ENCODE assay signal across 15 mouse cellular contexts in the genomic region with DNA sequence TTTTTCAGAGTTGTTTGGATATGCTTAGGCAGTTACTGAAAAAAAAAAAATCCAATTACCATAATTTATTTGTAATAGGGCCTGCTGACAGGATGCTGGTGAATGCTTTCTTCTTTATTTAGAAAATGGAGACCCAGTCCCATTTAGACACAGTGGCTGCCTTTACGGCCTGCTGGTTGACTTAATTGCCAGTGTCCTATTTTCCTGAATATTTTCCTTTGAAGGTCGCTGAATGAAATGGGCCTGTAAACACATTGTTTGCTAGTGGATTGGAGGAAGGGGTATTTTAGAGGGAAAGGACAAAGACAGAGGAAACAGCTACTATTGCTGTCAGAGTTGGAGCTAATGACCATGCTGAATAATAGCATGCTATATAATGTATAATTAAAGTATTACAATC. TPM values are rescaled to one million over a fixed set of nuclear protein-coding genes. Genes with fewer than 3 reads are reported as not detected.
DNase-seq lines count a peak whose midpoint lies in the region; ATAC-seq and TF ChIP-seq lines count a peak whose summit lies in the region.
"Had no signal": no experiment of that assay in that cellular context is flagged by ENCODE, and none has a peak within 500 bp of the region (broad histone marks: within the 10 kb centered on the region; RNA-seq: fewer than 3 reads in every experiment).

No protein-coding gene starts in this region.

- H3K27me3 ChIP-seq in heart, embryonic 10.5 days (ENCODE audit: insufficient read depth, poor library complexity, severe bottlenecking) = no peaks in the 10 kb centered on the region
- H3K27me3 ChIP-seq in liver, postnatal 0 days (ENCODE audit: insufficient read depth, low read length) = no peaks in the 10 kb centered on the region
- H3K27me3 ChIP-seq: neural tube, embryonic 15.5 days had no signal

- no peaks in the 10 kb centered on the region; the same call in 1 of the 2 replicates for H3K36me3 ChIP-seq in heart, embryonic 10.5 days
- peaks cover 22% of the 10 kb centered on the region for H3K36me3 ChIP-seq in liver, postnatal 0 days (replicated peaks; ENCODE audit: insufficient read depth, low read length)
- H3K36me3 ChIP-seq: embryonic facial prominence, embryonic 13.5 days; kidney, embryonic 15.5 days; neural tube, embryonic 15.5 days had no signal

- intact Hi-C loops in heart, postnatal 14 days (cut with DNase I) = no loop called here
- intact Hi-C loops in left cerebral cortex, adult 2 months (cut with DNase I) = loop anchor here (5.0 to 10.0 kb wide), 2 partner anchors 59 to 206 kb away; no protein-coding TSS in a partner anchor
- intact Hi-C loops in left cerebral cortex, postnatal 14 days (cut with DNase I) = loop anchor here (5.0 kb wide), 1 partner anchor 304 kb away; no protein-coding TSS in a partner anchor

- H3K4me1 ChIP-seq in heart, embryonic 10.5 days = peaks cover 8% of the 10 kb centered on the region; the same call in 1 of the 2 replicates
- peaks cover under 1% of the 10 kb centered on the region; the same call in 1 of the 2 replicates for H3K4me1 ChIP-seq in bone marrow, adult 2 months (ENCODE audit: control insufficient read depth, insufficient read depth, low read length)
- 0 out of 2 replicates have a peak, but pooled peaks cover 1% of the 10 kb centered on the region for H3K4me1 ChIP-seq in liver, postnatal 0 days (ENCODE audit: insufficient read depth)

- TF ChIP-seq EP300 in liver, postnatal 0 days (IDR thresholded peaks at IDR 0.05; ENCODE audit: low read depth) = no peak

- peak overlapping the region; percentile 90 for H3K9ac ChIP-seq in liver, postnatal 0 days (replicated peaks)
- H3K9ac ChIP-seq: embryonic facial prominence, embryonic 13.5 days; kidney, embryonic 15.5 days; neural tube, embryonic 15.5 days had no signal

- no peak for DNase-seq in heart, embryonic 10.5 days (ENCODE audit: low spot score)
- no peak for DNase-seq in heart, postnatal 14 days
- no peak for DNase-seq in left cerebral cortex, adult 2 months (ENCODE audit: extremely low spot score in 1 of 2, low spot score in 2 of 2)
- DNase-seq in left cerebral cortex, postnatal 14 days (ENCODE audit: low spot score in 2 of 2) = no peak
- DNase-seq in liver, postnatal 0 days = no peak
- DNase-seq in layer of hippocampus, postnatal 14 days (ENCODE audit: low spot score in 2 of 2) = no peak
- no peak for DNase-seq in adrenal gland, adult 18-20 months (ENCODE audit: low spot score in 2 of 2)
- DNase-seq: cerebellum, postnatal 25 days; layer of hippocampus, adult 9-11 months; left cerebral cortex, postnatal 4 days had no signal

- H3K9me3 ChIP-seq in heart, embryonic 10.5 days = no peaks in the 10 kb centered on the region
- no peaks in the 10 kb centered on the region for H3K9me3 ChIP-seq in liver, postnatal 0 days (ENCODE audit: low read length)
- H3K9me3 ChIP-seq: embryonic facial prominence, embryonic 13.5 days; kidney, embryonic 15.5 days; neural tube, embryonic 15.5 days had no signal

- WGBS in heart, embryonic 10.5 days = 74% methylated on average over 2 of the region's 2 CpGs
- WGBS in bone marrow, adult 2 months = 55% methylated on average over 2 of the region's 2 CpGs
- 75% methylated on average over 2 of the region's 2 CpGs for WGBS in liver, postnatal 0 days (ENCODE audit: insufficient replicate concordance)

- peak overlapping the region; percentile 28 for H3K4me3 ChIP-seq in heart, embryonic 10.5 days
- peak overlapping the region; percentile 73 for H3K4me3 ChIP-seq in left cerebral cortex, adult 2 months
- H3K4me3 ChIP-seq in bone marrow, adult 2 months (replicated peaks; ENCODE audit: control insufficient read depth, low read depth, low read length) = peak overlapping the region; percentile 43
- H3K4me3 ChIP-seq in liver, postnatal 0 days (ENCODE audit: low read depth, low read length) = peak overlapping the region; percentile 88
- H3K4me3 ChIP-seq: embryonic facial prominence, embryonic 13.5 days; neural tube, embryonic 15.5 days had no signal

- TF ChIP-seq CTCF in left cerebral cortex, adult 2 months (IDR thresholded peaks at IDR 0.05) = no peak
- no peak for TF ChIP-seq CTCF in bone marrow, adult 2 months (IDR thresholded peaks at IDR 0.05; ENCODE audit: control insufficient read depth, insufficient read depth, low read length)
- no peak for TF ChIP-seq CTCF in liver, postnatal 0 days (IDR thresholded peaks at IDR 0.05; ENCODE audit: low read depth)

- no peak overlapping the region for H3K27ac ChIP-seq in heart, embryonic 10.5 days
- H3K27ac ChIP-seq in left cerebral cortex, adult 2 months = peak overlapping the region; percentile 86
- no peak overlapping the region for H3K27ac ChIP-seq in bone marrow, adult 2 months (ENCODE audit: control insufficient read depth, insufficient read depth, low read depth, low read length, poor library complexity)
- peak overlapping the region; percentile 97 for H3K27ac ChIP-seq in liver, postnatal 0 days (ENCODE audit: low read depth)
- H3K27ac ChIP-seq: embryonic facial prominence, embryonic 13.5 days; macrophage; neural tube, embryonic 15.5 days had no signal

- no peak for TF ChIP-seq POLR2A in bone marrow, adult 2 months (IDR thresholded peaks at IDR 0.05; ENCODE audit: borderline replicate concordance, control insufficient read depth, low read depth, low read length)

- no peak for ATAC-seq in liver, postnatal 0 days

- peak overlapping the region; percentile 84 for H3K4me2 ChIP-seq in liver, postnatal 0 days (ENCODE audit: low read depth, low read length)

RNA-seq across cellular contexts. Expression of gene Car2, which starts 2.5 kb away (rescaled TPM):
- 213 and 240 TPM in 2 replicates for polyA plus RNA-seq in heart, embryonic 10.5 days (2016; fragmentation: Nextera tagmentation; extraction: Ambion mirVana)
- 1 to 10 TPM; 8.0 TPM for total RNA-seq in heart, postnatal 14 days (2021)
- 100 to 1,000 TPM; 101 to 106 TPM for total RNA-seq in left cerebral cortex, adult 2 months (2021)
- total RNA-seq in left cerebral cortex, postnatal 14 days (2021) = 10 to 100 TPM; 73.3 to 76.3 TPM
- 455 and 1,276 TPM in 2 replicates for polyA plus RNA-seq in bone marrow, adult 2 months (2011; ENCODE audit: insufficient read depth, insufficient read length, low replicate concordance, missing spikeins)
- 901 and 980 TPM in 2 replicates for polyA plus RNA-seq in liver, postnatal 0 days (2015; fragmentation: Nextera tagmentation; extraction: Ambion mirVana)
- total RNA-seq in layer of hippocampus, postnatal 14 days (2021) = 10 to 100 TPM; 85.8 to 91.1 TPM
- 10 to 100 TPM; 31.1 to 34.7 TPM for total RNA-seq in adrenal gland, adult 18-20 months (2021)

RNA-seq across cellular contexts. Expression of gene Car3, which starts 25.2 kb away (rescaled TPM):
- polyA plus RNA-seq in heart, embryonic 10.5 days (2016; fragmentation: Nextera tagmentation; extraction: Ambion mirVana) = 11.1 and 12.2 TPM in 2 replicates
- total RNA-seq in heart, postnatal 14 days (2021) = 10 to 100 TPM; 32.4 to 97.8 TPM
- under 1 TPM; 0.61 to 0.72 TPM for total RNA-seq in left cerebral cortex, adult 2 months (2021)
- total RNA-seq in left cerebral cortex, postnatal 14 days (2021) = 1 to 10 TPM in 1 of 2 experiments, under 1 TPM in 1; 0.80 to 1.2 TPM
- polyA plus RNA-seq in bone marrow, adult 2 months (2011; ENCODE audit: insufficient read depth, insufficient read length, low replicate concordance, missing spikeins) = 19.2 and 25.4 TPM in 2 replicates
- polyA plus RNA-seq in liver, postnatal 0 days (2015; fragmentation: Nextera tagmentation; extraction: Ambion mirVana) = 38.8 and 39.0 TPM in 2 replicates
- total RNA-seq in layer of hippocampus, postnatal 14 days (2021) = under 1 TPM; 0.41 to 0.67 TPM
- 1,000 to 10,000 TPM; 1,123 to 3,019 TPM for total RNA-seq in adrenal gland, adult 18-20 months (2021)
- polyA plus RNA-seq: macrophage had no signal

Comparison
In these comparisons a context has a peak if more than half of its experiments do, and no peak if none do; other contexts are left out.
1. H3K27ac ChIP-seq: peak in left cerebral cortex, adult 2 months (single experiment) and liver, postnatal 0 days (single experiment); none in heart, embryonic 10.5 days (single experiment) and bone marrow, adult 2 months (single experiment).
2. H3K4me3 ChIP-seq: peak in every context shown above with its lines; median percentile 88 in liver, postnatal 0 days; 73 in left cerebral cortex, adult 2 months; 43 in bone marrow, adult 2 months; 28 in heart, embryonic 10.5 days.
3. RNA of gene Car3, which starts 25.2 kb away (total RNA-seq): 1,123 to 3,019 TPM in adrenal gland, adult 18-20 months and 32.4 to 97.8 TPM in heart, postnatal 14 days; 0.80 to 1.2 TPM in left cerebral cortex, postnatal 14 days, 0.61 to 0.72 TPM in left cerebral cortex, adult 2 months and 0.41 to 0.67 TPM in layer of hippocampus, postnatal 14 days; every median in the first group is over 10 times any median in the second.